Comparison of ENCODE assay signal across 33 mouse cellular contexts in genomic region chr7:123254196-123254970, GRCm38 (mm10). TPM values are rescaled to one million over a fixed set of nuclear protein-coding genes. Genes with fewer than 3 reads are reported as not detected.
"Had no signal": no experiment of that assay in that cellular context is flagged by ENCODE, and none has a peak within 500 bp of the region (broad histone marks: within the 10 kb centered on the region; RNA-seq: fewer than 3 reads in every experiment).

No protein-coding gene starts in this region.

- DNase-seq: cerebellum, adult 8-10 months; cerebellum, adult 9-10 months; cerebellum, adult 9-11 months; cerebellum, postnatal 10 days; cerebellum, postnatal 14 days; cerebellum, postnatal 25 days; cerebellum, postnatal 36 days; embryo, embryonic 11 days; gastrocnemius, adult 2 months; gastrocnemius, postnatal 10 days; gastrocnemius, postnatal 14 days; gastrocnemius, postnatal 25 days; gastrocnemius, postnatal 36 days; heart, adult 11 months; heart, adult 18-20 months; heart, adult 2 months had no signal

- ATAC-seq: forebrain, embryonic 13.5 days; forebrain, embryonic 14.5 days had no signal

- H3K9ac ChIP-seq: embryonic facial prominence, embryonic 12.5 days; embryonic facial prominence, embryonic 13.5 days; embryonic facial prominence, embryonic 15.5 days; forebrain, embryonic 12.5 days; forebrain, embryonic 13.5 days; forebrain, embryonic 15.5 days; forebrain, postnatal 0 days had no signal

- H3K4me2 ChIP-seq: embryonic facial prominence, embryonic 12.5 days; embryonic facial prominence, embryonic 13.5 days; embryonic facial prominence, embryonic 15.5 days; forebrain, embryonic 12.5 days; forebrain, embryonic 13.5 days; forebrain, embryonic 15.5 days had no signal

- H3K4me1 ChIP-seq: embryonic facial prominence, embryonic 10.5 days; embryonic facial prominence, embryonic 12.5 days; embryonic facial prominence, embryonic 13.5 days; embryonic facial prominence, embryonic 15.5 days; forebrain, embryonic 10.5 days; forebrain, embryonic 12.5 days had no signal

- H3K27me3 ChIP-seq: embryonic facial prominence, embryonic 12.5 days; embryonic facial prominence, embryonic 13.5 days; embryonic facial prominence, embryonic 15.5 days; forebrain, embryonic 12.5 days; forebrain, embryonic 13.5 days; forebrain, embryonic 15.5 days had no signal

- H3K9me3 ChIP-seq: embryonic facial prominence, embryonic 10.5 days; embryonic facial prominence, embryonic 12.5 days; embryonic facial prominence, embryonic 13.5 days; embryonic facial prominence, embryonic 15.5 days; forebrain, embryonic 10.5 days; forebrain, embryonic 12.5 days; forebrain, embryonic 13.5 days; forebrain, embryonic 15.5 days had no signal

- H3K4me3 ChIP-seq: embryonic facial prominence, embryonic 10.5 days; embryonic facial prominence, embryonic 12.5 days; embryonic facial prominence, embryonic 13.5 days; embryonic facial prominence, embryonic 15.5 days; erythroblast, embryonic 14.5 days; forebrain, embryonic 10.5 days; forebrain, embryonic 12.5 days; forebrain, embryonic 13.5 days; forebrain, embryonic 15.5 days; gastrocnemius, adult 2 months; heart, adult 2 months had no signal

- H3K36me3 ChIP-seq: embryonic facial prominence, embryonic 10.5 days; embryonic facial prominence, embryonic 12.5 days; embryonic facial prominence, embryonic 13.5 days; embryonic facial prominence, embryonic 15.5 days; forebrain, embryonic 10.5 days; forebrain, embryonic 12.5 days; forebrain, embryonic 15.5 days had no signal

- H3K27ac ChIP-seq: embryonic facial prominence, embryonic 10.5 days; embryonic facial prominence, embryonic 12.5 days; embryonic facial prominence, embryonic 13.5 days; embryonic facial prominence, embryonic 15.5 days; forebrain, embryonic 10.5 days; forebrain, embryonic 12.5 days; forebrain, embryonic 13.5 days; forebrain, embryonic 15.5 days; gastrocnemius, adult 2 months; heart, adult 2 months had no signal

RNA-seq across cellular contexts. Expression of gene Slc5a11, which starts 39.8 kb away (rescaled TPM):
- total RNA-seq: gastrocnemius, adult 18-20 months; gastrocnemius, adult 2 months; gastrocnemius, adult 8-10 months; gastrocnemius, postnatal 10 days; gastrocnemius, postnatal 14 days; gastrocnemius, postnatal 25 days; gastrocnemius, postnatal 36 days; gastrocnemius, postnatal 4 days; heart, adult 18-20 months; heart, adult 2 months; heart, adult 8-10 months had no signal
- polyA plus RNA-seq: embryonic facial prominence, embryonic 11.5 days; embryonic facial prominence, embryonic 13.5 days; erythroblast, embryonic 14.5 days; forebrain, embryonic 10.5 days; forebrain, embryonic 11.5 days; forebrain, embryonic 13.5 days had no signal
